Mouse (Mus musculus) MN1 (cell line): ENCODE data around the gene Vmn1r115.
"Not testable (repeated sequence)": the region's sequence is repeated elsewhere in the genome, so short reads cannot be mapped to it uniquely, and the experiment has no call there.

Experiments
- DNase-seq: peaks from one replicate; pipeline ENCODE4 v3.0.0-alpha.2; 2016; ENCODE audit warnings: low spot score

The Vmn1r115 gene

DNA sequence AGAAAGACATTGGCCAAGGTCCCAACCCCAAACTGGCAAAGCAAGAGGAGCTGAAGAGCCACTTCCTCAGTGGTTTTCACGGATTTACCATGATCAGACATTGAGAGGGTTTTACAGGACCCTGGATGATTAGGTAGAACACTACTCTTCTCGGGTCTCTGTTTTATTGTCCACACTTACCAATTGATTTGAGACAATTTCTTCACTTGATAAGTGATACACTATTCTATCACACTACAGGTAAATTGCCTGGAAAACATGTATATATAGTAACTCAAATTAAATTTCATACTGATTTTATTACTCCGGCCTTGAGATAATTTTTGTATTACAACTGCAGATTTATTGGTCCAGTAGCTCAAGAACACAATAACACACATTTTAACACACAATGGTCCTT, at the start of gene Vmn1r115:
Gene Vmn1r115, minus strand, starts transcription at position 101 of the 400 bp plus-strand sequence.
- DNase-seq: not testable (repeated sequence)

DNA sequence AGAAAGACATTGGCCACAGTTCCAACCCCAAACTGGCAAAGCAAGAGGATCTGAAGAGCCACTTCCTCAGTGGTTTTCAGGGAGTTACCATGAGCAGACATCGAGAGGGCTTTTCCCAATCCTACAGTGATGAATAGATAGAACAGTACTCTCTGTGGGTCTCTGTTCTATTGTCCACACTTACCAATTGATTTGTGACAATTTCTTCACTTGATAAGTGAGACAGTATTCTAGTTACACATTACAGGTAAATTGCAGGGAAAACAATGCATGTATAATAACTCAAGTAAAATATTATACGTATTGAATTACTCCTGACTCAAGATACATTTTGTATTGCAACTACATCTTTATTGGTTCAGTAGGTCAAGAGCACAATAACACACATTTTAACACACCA, 39.2 kb upstream of the Vmn1r115 start, which contains the start of gene Vmn1r117:
Gene Vmn1r117, minus strand, starts transcription at position 101 of the 400 bp plus-strand sequence.
- DNase-seq: not testable (repeated sequence)

DNA sequence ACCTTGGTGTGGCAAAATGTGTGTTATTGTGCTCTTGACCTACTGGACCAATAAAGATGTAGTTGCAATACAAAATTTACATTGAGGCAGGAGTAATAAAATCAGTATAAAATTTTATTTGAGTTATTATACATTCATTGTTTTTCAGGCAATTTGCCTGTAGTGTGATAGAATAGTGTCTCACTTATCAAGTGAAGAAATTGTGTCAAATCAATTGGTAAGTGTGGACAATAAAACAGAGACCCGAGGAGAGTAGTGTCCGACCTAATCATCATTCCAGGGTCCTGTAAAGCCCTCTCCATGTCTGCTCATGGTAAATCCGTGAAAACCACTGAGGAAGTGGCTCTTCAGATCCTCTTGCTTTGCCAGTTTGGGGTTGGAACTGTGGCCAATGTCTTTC, 27.2 kb upstream of the Vmn1r115 start, which contains the start of gene Vmn1r116:
Gene Vmn1r116, plus strand, starts transcription at position 301 of the 400 bp plus-strand sequence.
- DNase-seq: not testable (repeated sequence)

DNA sequence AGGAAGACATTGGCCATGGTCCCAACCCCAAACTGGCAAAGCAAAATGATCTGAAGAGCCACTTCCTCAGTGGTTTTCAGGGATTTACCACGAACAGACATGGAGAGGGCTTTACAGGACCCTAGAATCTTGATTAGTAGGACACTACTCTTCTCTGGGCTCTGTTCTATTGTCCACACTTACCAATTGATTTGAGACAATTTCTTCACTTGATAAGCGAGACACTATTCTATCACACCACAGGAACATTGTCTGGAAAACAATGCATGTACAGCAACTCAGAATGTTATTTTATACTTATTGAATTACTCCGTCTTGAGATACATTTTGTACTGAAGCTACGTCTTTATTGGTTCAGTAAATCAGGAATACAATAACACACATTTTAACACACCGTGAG, 32.7 kb downstream of the Vmn1r115 start, which contains the start of gene Vmn1r114:
Gene Vmn1r114, minus strand, starts transcription at position 101 of the 400 bp plus-strand sequence.
- DNase-seq: not testable (repeated sequence)
